ENCODE assay signal across 7 mouse cellular contexts in genomic region chr5:140890050-140890449, GRCm38 (mm10). TPM values are rescaled to one million over a fixed set of nuclear protein-coding genes. Genes with fewer than 3 reads are reported as not detected.
A peak's percentile ranks its signal among the peaks of the same experiment; 100 is the strongest.
DNase-seq lines count a peak whose midpoint lies in the region; ATAC-seq and TF ChIP-seq lines count a peak whose summit lies in the region.

No protein-coding gene starts in this region.

- H3K36me3 ChIP-seq in liver, postnatal 0 days (replicated peaks; ENCODE audit: insufficient read depth, low read length) = no peaks in the 10 kb centered on the region
- no peaks in the 10 kb centered on the region for H3K36me3 ChIP-seq in liver, embryonic 11.5 days (ENCODE audit: control insufficient read depth, insufficient read depth, low read length)
- no peaks in the 10 kb centered on the region for H3K36me3 ChIP-seq in heart, embryonic 12.5 days
- H3K36me3 ChIP-seq in hindbrain, embryonic 14.5 days (replicated peaks; ENCODE audit: control insufficient read depth, insufficient read depth) = no peaks in the 10 kb centered on the region
- no peaks in the 10 kb centered on the region for H3K36me3 ChIP-seq in midbrain, postnatal 0 days (ENCODE audit: insufficient read depth, low read length)

- 0 out of 2 replicates have a peak, but pooled peaks cover 2% of the 10 kb centered on the region for H3K27me3 ChIP-seq in liver, postnatal 0 days (ENCODE audit: insufficient read depth, low read length)
- H3K27me3 ChIP-seq in liver, embryonic 11.5 days (replicated peaks; ENCODE audit: control insufficient read depth, insufficient read depth, low read length) = peaks cover 9% of the 10 kb centered on the region
- peaks cover 21% of the 10 kb centered on the region for H3K27me3 ChIP-seq in heart, embryonic 12.5 days (replicated peaks)
- no peaks in the 10 kb centered on the region for H3K27me3 ChIP-seq in hindbrain, embryonic 14.5 days (ENCODE audit: control insufficient read depth, insufficient read depth, low read length)
- H3K27me3 ChIP-seq in midbrain, postnatal 0 days (ENCODE audit: insufficient read depth, low read length) = no peaks in the 10 kb centered on the region

- H3K9ac ChIP-seq in liver, postnatal 0 days (replicated peaks) = no peak overlapping the region
- no peak overlapping the region for H3K9ac ChIP-seq in liver, embryonic 11.5 days (ENCODE audit: low read depth, low read length)
- no peak overlapping the region for H3K9ac ChIP-seq in heart, embryonic 12.5 days
- H3K9ac ChIP-seq in hindbrain, embryonic 14.5 days = no peak overlapping the region
- H3K9ac ChIP-seq in midbrain, postnatal 0 days (replicated peaks; ENCODE audit: low read length, poor library complexity, severe bottlenecking) = no peak overlapping the region

- no peak overlapping the region for H3K27ac ChIP-seq in liver, postnatal 0 days (ENCODE audit: low read depth)
- no peak overlapping the region for H3K27ac ChIP-seq in liver, embryonic 11.5 days (ENCODE audit: low read depth, low read length)
- H3K27ac ChIP-seq in heart, embryonic 12.5 days (ENCODE audit: poor library complexity, severe bottlenecking) = no peak overlapping the region
- H3K27ac ChIP-seq in hindbrain, embryonic 14.5 days = no peak overlapping the region
- no peak overlapping the region for H3K27ac ChIP-seq in midbrain, postnatal 0 days (ENCODE audit: low read depth, low read length)

- H3K4me1 ChIP-seq in liver, postnatal 0 days (ENCODE audit: insufficient read depth) = no peaks in the 10 kb centered on the region
- no peaks in the 10 kb centered on the region for H3K4me1 ChIP-seq in liver, embryonic 11.5 days (replicated peaks; ENCODE audit: control insufficient read depth, insufficient read depth, low read length)
- H3K4me1 ChIP-seq in heart, embryonic 12.5 days (replicated peaks) = peaks cover 25% of the 10 kb centered on the region
- no peaks in the 10 kb centered on the region; the same call in 1 of the 2 replicates for H3K4me1 ChIP-seq in hindbrain, embryonic 14.5 days (replicated peaks; ENCODE audit: control insufficient read depth, insufficient read depth, low read length)
- no peaks in the 10 kb centered on the region for H3K4me1 ChIP-seq in midbrain, postnatal 0 days (ENCODE audit: insufficient read depth, low read length)

- ATAC-seq in liver, postnatal 0 days = peak; percentile 17; the same call in 1 of the 2 replicates
- no peak for ATAC-seq in liver, embryonic 11.5 days (replicated peaks; ENCODE audit: low FRiP score)
- peak; percentile 52; the same call in 1 of the 2 replicates for ATAC-seq in heart, embryonic 12.5 days (ENCODE audit: insufficient number of reproducible peaks, low FRiP score)
- ATAC-seq in hindbrain, embryonic 14.5 days (ENCODE audit: low FRiP score) = 0 out of 2 replicates have a peak, but pooled peaks have one; percentile 17
- ATAC-seq in midbrain, postnatal 0 days (ENCODE audit: low FRiP score) = no peak
- no peak for ATAC-seq in CD4-positive, CD25-positive, alpha-beta regulatory T cell, adult 4 months

- no peaks in the 10 kb centered on the region for H3K9me3 ChIP-seq in liver, postnatal 0 days (ENCODE audit: low read length)
- no peaks in the 10 kb centered on the region for H3K9me3 ChIP-seq in liver, embryonic 11.5 days (ENCODE audit: control insufficient read depth, low read length)
- no peaks in the 10 kb centered on the region for H3K9me3 ChIP-seq in heart, embryonic 12.5 days (replicated peaks)
- no peaks in the 10 kb centered on the region for H3K9me3 ChIP-seq in hindbrain, embryonic 14.5 days (ENCODE audit: control insufficient read depth, low read length)
- H3K9me3 ChIP-seq in midbrain, postnatal 0 days (ENCODE audit: low read length) = no peaks in the 10 kb centered on the region

- no peak overlapping the region for H3K4me2 ChIP-seq in liver, postnatal 0 days (ENCODE audit: low read depth, low read length)
- H3K4me2 ChIP-seq in liver, embryonic 11.5 days = no peak overlapping the region
- peak overlapping the region; percentile 50; the same call in 1 of the 2 replicates for H3K4me2 ChIP-seq in heart, embryonic 12.5 days
- H3K4me2 ChIP-seq in hindbrain, embryonic 14.5 days (replicated peaks) = no peak overlapping the region
- no peak overlapping the region for H3K4me2 ChIP-seq in midbrain, postnatal 0 days (ENCODE audit: low read depth, low read length, poor library complexity, severe bottlenecking)

- DNase-seq in liver, postnatal 0 days = no peak
- DNase-seq in liver, embryonic 11.5 days (ENCODE audit: low spot score) = no peak
- DNase-seq in hindbrain, embryonic 14.5 days (ENCODE audit: low spot score) = no peak
- DNase-seq in midbrain, postnatal 0 days (ENCODE audit: low spot score) = peak; percentile 47
- no peak for DNase-seq in layer of hippocampus, adult 11-12 months (ENCODE audit: low spot score)

- TF ChIP-seq EP300 in liver, postnatal 0 days (IDR thresholded peaks at IDR 0.05; ENCODE audit: low read depth) = no peak

- H3K4me3 ChIP-seq in liver, postnatal 0 days (ENCODE audit: low read depth, low read length) = no peak overlapping the region
- H3K4me3 ChIP-seq in liver, embryonic 11.5 days (ENCODE audit: low read depth, low read length) = no peak overlapping the region
- H3K4me3 ChIP-seq in heart, embryonic 12.5 days = no peak overlapping the region
- no peak overlapping the region for H3K4me3 ChIP-seq in hindbrain, embryonic 14.5 days (replicated peaks; ENCODE audit: low read length)
- no peak overlapping the region for H3K4me3 ChIP-seq in midbrain, postnatal 0 days (ENCODE audit: low read depth, low read length)

- WGBS in liver, postnatal 0 days (ENCODE audit: insufficient replicate concordance) = 51% methylated on average over 14 of the region's 14 CpGs
- 59% methylated on average over 14 of the region's 14 CpGs for WGBS in liver, embryonic 11.5 days
- 55% methylated on average over 14 of the region's 14 CpGs for WGBS in heart, embryonic 12.5 days
- WGBS in hindbrain, embryonic 14.5 days = 51% methylated on average over 14 of the region's 14 CpGs
- 64% methylated on average over 14 of the region's 14 CpGs for WGBS in midbrain, postnatal 0 days

- no peak for TF ChIP-seq CTCF in liver, postnatal 0 days (IDR thresholded peaks at IDR 0.05; ENCODE audit: low read depth)
- TF ChIP-seq CTCF in midbrain, postnatal 0 days (IDR thresholded peaks at IDR 0.05) = no peak

RNA-seq across cellular contexts. Expression of gene Gna12, which starts 59.8 kb away (rescaled TPM):
- polyA plus RNA-seq in liver, postnatal 0 days (2015; fragmentation: Nextera tagmentation; extraction: Ambion mirVana) = 12.7 and 14.5 TPM in 2 replicates
- 25.1 and 31.1 TPM in 2 replicates for polyA plus RNA-seq in liver, embryonic 11.5 days (2014; fragmentation: Nextera tagmentation; extraction: Ambion mirVana)
- 48.5 and 50.6 TPM in 2 replicates for polyA plus RNA-seq in heart, embryonic 12.5 days (2016; fragmentation: Nextera tagmentation; extraction: Ambion mirVana)
- 23.8 and 25.0 TPM in 2 replicates for polyA plus RNA-seq in hindbrain, embryonic 14.5 days (2014; fragmentation: Nextera tagmentation; extraction: Ambion mirVana)
- 115 and 152 TPM in 2 replicates for total RNA-seq in midbrain, postnatal 0 days (2014; rRNA removed)
- polyA plus RNA-seq in midbrain, postnatal 0 days (2015; fragmentation: Nextera tagmentation; extraction: Ambion mirVana) = 26.5 and 28.0 TPM in 2 replicates
- polyA plus RNA-seq in CD4-positive, CD25-positive, alpha-beta regulatory T cell, adult 4 months (2017; shearing (Covaris generic)) = 1 to 10 TPM; 4.3 to 6.0 TPM

Comparison
In these comparisons a context has a peak if more than half of its experiments do, and no peak if none do; other contexts are left out.
1. ATAC-seq: peak in liver, postnatal 0 days (single experiment), heart, embryonic 12.5 days (single experiment) and hindbrain, embryonic 14.5 days (single experiment); none in liver, embryonic 11.5 days (single experiment), midbrain, postnatal 0 days (single experiment) and CD4-positive, CD25-positive, alpha-beta regulatory T cell, adult 4 months (single experiment).